Mouse (Mus musculus): ENCODE data around the gene Ttk. TPM values are rescaled to one million over a fixed set of nuclear protein-coding genes. Genes with fewer than 3 reads are reported as not detected.

Ttk gene
- polyA plus RNA-seq, 1 experiment from 2014 or later = 21.2 TPM

GRCm38 (mm10) chr9:83807562-83807961, 26.9 kb upstream of the Ttk start:
- Histone ChIP-seq H3K4me2 (ENCODE audit: low read depth, low read length) (no peak overlapping the region), H3K4me1 (ENCODE audit: control insufficient read depth, insufficient read depth, low read length) (peaks cover 12% of the 10 kb centered on the region; the same call in 1 of the 2 replicates), H3K9ac (ENCODE audit: low read depth, low read length) (no peak overlapping the region), H3K27ac (replicated peaks; ENCODE audit: low read depth, low read length) (no peak overlapping the region), H3K4me3 (ENCODE audit: low read depth, low read length) (no peak overlapping the region), H3K36me3 (ENCODE audit: control insufficient read depth, insufficient read depth, low read length) (no peaks in the 10 kb centered on the region), H3K9me3 (ENCODE audit: control insufficient read depth, low read length) (no peaks in the 10 kb centered on the region), H3K27me3 (replicated peaks; ENCODE audit: control insufficient read depth, insufficient read depth, low read length) (peaks cover 5% of the 10 kb centered on the region; the same call in 1 of the 2 replicates)
- peak; percentile 78 for DNase-seq (ENCODE audit: low spot score)
- WGBS = 8% methylated on average over 2 of the region's 2 CpGs
- no peak for ATAC-seq (ENCODE audit: low read depth)

- Histone ChIP-seq H3K36me3 (ENCODE audit: control insufficient read depth, insufficient read depth, low read length) (no peaks in the 10 kb centered on the region), H3K9ac (ENCODE audit: low read depth, low read length) (no peak overlapping the region), H3K27me3 (replicated peaks; ENCODE audit: control insufficient read depth, insufficient read depth, low read length) (no peaks in the 10 kb centered on the region), H3K4me3 (ENCODE audit: low read depth, low read length) (no peak overlapping the region), H3K27ac (replicated peaks; ENCODE audit: low read depth, low read length) (no peak overlapping the region), H3K9me3 (ENCODE audit: control insufficient read depth, low read length) (no peaks in the 10 kb centered on the region), H3K4me2 (ENCODE audit: low read depth, low read length) (no peak overlapping the region), H3K4me1 (ENCODE audit: control insufficient read depth, insufficient read depth, low read length) (no peaks in the 10 kb centered on the region)
- no peak for ATAC-seq (ENCODE audit: low read depth)
- no peak for DNase-seq (ENCODE audit: low spot score)
- 76% methylated on average over 7 of the region's 7 CpGs for WGBS
Observed at GRCm38 (mm10) chr9:83819188-83819587, 15.3 kb upstream of the Ttk start.

GRCm38 (mm10) chr9:83820976-83821375, 13.5 kb upstream of the Ttk start:
- DNase-seq (ENCODE audit: low spot score) = no peak
- H3K9me3 ChIP-seq (ENCODE audit: control insufficient read depth, low read length) = no peaks in the 10 kb centered on the region
- H3K4me1 ChIP-seq (ENCODE audit: control insufficient read depth, insufficient read depth, low read length) = no peaks in the 10 kb centered on the region
- no peak overlapping the region for H3K9ac ChIP-seq (ENCODE audit: low read depth, low read length)
- H3K27ac ChIP-seq (replicated peaks; ENCODE audit: low read depth, low read length) = no peak overlapping the region
- WGBS = 90% methylated on average over 2 of the region's 2 CpGs
- H3K36me3 ChIP-seq (ENCODE audit: control insufficient read depth, insufficient read depth, low read length) = no peaks in the 10 kb centered on the region
- H3K4me3 ChIP-seq (ENCODE audit: low read depth, low read length) = no peak overlapping the region
- H3K27me3 ChIP-seq (replicated peaks; ENCODE audit: control insufficient read depth, insufficient read depth, low read length) = no peaks in the 10 kb centered on the region
- no peak for ATAC-seq (ENCODE audit: low read depth)
- H3K4me2 ChIP-seq (ENCODE audit: low read depth, low read length) = no peak overlapping the region

GRCm38 (mm10) chr9:83822925-83823324, 11.6 kb upstream of the Ttk start:
- 51% methylated on average over 5 of the region's 5 CpGs for WGBS
- no peak overlapping the region for H3K4me2 ChIP-seq (ENCODE audit: low read depth, low read length)

GRCm38 (mm10) chr9:83829896-83830295, 4.6 kb upstream of the Ttk start:
- Histone ChIP-seq H3K4me2 (ENCODE audit: low read depth, low read length) (no peak overlapping the region), H3K9me3 (ENCODE audit: control insufficient read depth, low read length) (no peaks in the 10 kb centered on the region), H3K4me3 (ENCODE audit: low read depth, low read length) (no peak overlapping the region), H3K27me3 (replicated peaks; ENCODE audit: control insufficient read depth, insufficient read depth, low read length) (no peaks in the 10 kb centered on the region), H3K36me3 (ENCODE audit: control insufficient read depth, insufficient read depth, low read length) (no peaks in the 10 kb centered on the region), H3K9ac (ENCODE audit: low read depth, low read length) (no peak overlapping the region), H3K27ac (replicated peaks; ENCODE audit: low read depth, low read length) (no peak overlapping the region), H3K4me1 (ENCODE audit: control insufficient read depth, insufficient read depth, low read length) (peaks cover under 1% of the 10 kb centered on the region; the same call in 1 of the 2 replicates)
- ATAC-seq (ENCODE audit: low read depth) (no peak), DNase-seq (ENCODE audit: low spot score) (no peak)
- 81% methylated on average over 5 of the region's 5 CpGs for WGBS

More at GRCm38 (mm10) chr9:83822925-83823324, 11.6 kb upstream of the Ttk start:
- Histone ChIP-seq H3K9me3 (ENCODE audit: control insufficient read depth, low read length) (no peaks in the 10 kb centered on the region), H3K27ac (replicated peaks; ENCODE audit: low read depth, low read length) (no peak overlapping the region), H3K4me1 (ENCODE audit: control insufficient read depth, insufficient read depth, low read length) (no peaks in the 10 kb centered on the region), H3K9ac (ENCODE audit: low read depth, low read length) (no peak overlapping the region), H3K36me3 (ENCODE audit: control insufficient read depth, insufficient read depth, low read length) (no peaks in the 10 kb centered on the region), H3K27me3 (replicated peaks; ENCODE audit: control insufficient read depth, insufficient read depth, low read length) (no peaks in the 10 kb centered on the region), H3K4me3 (ENCODE audit: low read depth, low read length) (no peak overlapping the region)
- ATAC-seq (ENCODE audit: low read depth) (peak; percentile 65; the same call in 1 of the 2 replicates), DNase-seq (ENCODE audit: low spot score) (peak; percentile 48)

- Histone ChIP-seq H3K9ac (ENCODE audit: low read depth, low read length) (no peak overlapping the region), H3K27ac (replicated peaks; ENCODE audit: low read depth, low read length) (no peak overlapping the region), H3K4me1 (ENCODE audit: control insufficient read depth, insufficient read depth, low read length) (peaks cover 8% of the 10 kb centered on the region), H3K36me3 (ENCODE audit: control insufficient read depth, insufficient read depth, low read length) (no peaks in the 10 kb centered on the region), H3K27me3 (replicated peaks; ENCODE audit: control insufficient read depth, insufficient read depth, low read length) (no peaks in the 10 kb centered on the region), H3K4me3 (ENCODE audit: low read depth, low read length) (no peak overlapping the region), H3K4me2 (ENCODE audit: low read depth, low read length) (no peak overlapping the region), H3K9me3 (ENCODE audit: control insufficient read depth, low read length) (no peaks in the 10 kb centered on the region)
- 66% methylated on average over 8 of the region's 8 CpGs for WGBS
- ATAC-seq (ENCODE audit: low read depth) (no peak), DNase-seq (ENCODE audit: low spot score) (no peak)
Observed at GRCm38 (mm10) chr9:83831152-83831551, 3.3 kb upstream of the Ttk start.

GRCm38 (mm10) chr9:83834748-83835313, 342 bp downstream of the Ttk start:
- Histone ChIP-seq H3K4me3 (ENCODE audit: low read depth, low read length) (peak overlapping the region; percentile 65), H3K9me3 (ENCODE audit: control insufficient read depth, low read length) (no peaks in the 10 kb centered on the region), H3K27ac (replicated peaks; ENCODE audit: low read depth, low read length) (no peak overlapping the region), H3K4me1 (ENCODE audit: control insufficient read depth, insufficient read depth, low read length) (peaks cover 8% of the 10 kb centered on the region), H3K9ac (ENCODE audit: low read depth, low read length) (peak overlapping the region; percentile 77), H3K27me3 (replicated peaks; ENCODE audit: control insufficient read depth, insufficient read depth, low read length) (no peaks in the 10 kb centered on the region), H3K36me3 (ENCODE audit: control insufficient read depth, insufficient read depth, low read length) (peaks cover 4% of the 10 kb centered on the region; the same call in 1 of the 2 replicates), H3K4me2 (ENCODE audit: low read depth, low read length) (peak overlapping the region; percentile 68)
- no peak for DNase-seq (ENCODE audit: low spot score)
- WGBS = 3% methylated on average over 10 of the region's 27 CpGs
- ATAC-seq (ENCODE audit: low read depth) = peak; percentile 69

GRCm38 (mm10) chr9:83852464-83852863, 18.0 kb downstream of the Ttk start:
- Histone ChIP-seq H3K9ac (ENCODE audit: low read depth, low read length) (no peak overlapping the region), H3K36me3 (ENCODE audit: control insufficient read depth, insufficient read depth, low read length) (peaks cover 56% of the 10 kb centered on the region), H3K27me3 (replicated peaks; ENCODE audit: control insufficient read depth, insufficient read depth, low read length) (no peaks in the 10 kb centered on the region), H3K27ac (replicated peaks; ENCODE audit: low read depth, low read length) (no peak overlapping the region), H3K9me3 (ENCODE audit: control insufficient read depth, low read length) (no peaks in the 10 kb centered on the region), H3K4me2 (ENCODE audit: low read depth, low read length) (no peak overlapping the region), H3K4me3 (ENCODE audit: low read depth, low read length) (no peak overlapping the region), H3K4me1 (ENCODE audit: control insufficient read depth, insufficient read depth, low read length) (no peaks in the 10 kb centered on the region)
- no peak for DNase-seq (ENCODE audit: low spot score)
- 94% methylated on average over 3 of the region's 3 CpGs for WGBS
- ATAC-seq (ENCODE audit: low read depth) = no peak

- Histone ChIP-seq H3K4me2 (ENCODE audit: low read depth, low read length) (no peak overlapping the region), H3K9ac (ENCODE audit: low read depth, low read length) (no peak overlapping the region), H3K4me1 (ENCODE audit: control insufficient read depth, insufficient read depth, low read length) (no peaks in the 10 kb centered on the region), H3K36me3 (ENCODE audit: control insufficient read depth, insufficient read depth, low read length) (peaks cover 84% of the 10 kb centered on the region), H3K27me3 (replicated peaks; ENCODE audit: control insufficient read depth, insufficient read depth, low read length) (no peaks in the 10 kb centered on the region), H3K9me3 (ENCODE audit: control insufficient read depth, low read length) (no peaks in the 10 kb centered on the region), H3K4me3 (ENCODE audit: low read depth, low read length) (no peak overlapping the region), H3K27ac (replicated peaks; ENCODE audit: low read depth, low read length) (no peak overlapping the region)
- 92% methylated on average over 4 of the region's 4 CpGs for WGBS
- no peak for ATAC-seq (ENCODE audit: low read depth)
- no peak for DNase-seq (ENCODE audit: low spot score)
Observed at GRCm38 (mm10) chr9:83865165-83865564, 30.7 kb downstream of the Ttk start.

All from embryonic facial prominence, embryonic 14.5 days (tissue).